In the genomic region with DNA sequence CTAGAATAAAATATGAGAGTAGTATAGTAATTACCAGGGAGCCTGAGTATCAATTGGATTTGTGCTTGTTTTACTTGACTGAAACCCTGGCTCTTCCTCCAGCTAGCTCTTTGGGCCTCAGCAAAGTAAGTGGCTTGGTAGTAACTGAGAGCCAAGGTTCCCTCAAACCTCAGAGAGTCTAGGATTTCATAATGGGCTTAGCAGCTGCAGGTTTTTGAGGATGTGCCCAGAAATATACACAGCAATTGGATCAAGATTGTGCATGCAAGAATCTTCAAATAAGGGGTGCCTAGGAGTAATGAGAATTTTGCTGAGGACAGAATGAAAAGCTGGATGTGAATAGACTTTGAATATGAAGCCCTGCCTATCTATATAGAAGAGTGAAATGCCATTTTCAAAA, we compare ENCODE assay signal across 22 mouse cellular contexts. TPM values are rescaled to one million over a fixed set of nuclear protein-coding genes. Genes with fewer than 3 reads are reported as not detected.
DNase-seq lines count a peak whose midpoint lies in the region; ATAC-seq and TF ChIP-seq lines count a peak whose summit lies in the region.
"Had no signal": no experiment of that assay in that cellular context is flagged by ENCODE, and none has a peak within 500 bp of the region (broad histone marks: within the 10 kb centered on the region; RNA-seq: fewer than 3 reads in every experiment).

No protein-coding gene starts in this region.

- DNase-seq in gastrocnemius, adult 18-20 months (ENCODE audit: low spot score) = peak; percentile 21
- no peak for DNase-seq in gastrocnemius, postnatal 4 days (ENCODE audit: low spot score in 2 of 2)
- DNase-seq in NIH3T3 (ENCODE audit: low read depth) (peak; percentile 42), adipocyte (ENCODE audit: low spot score) (peak; percentile 32)
- DNase-seq in limb, embryonic 14.5 days (ENCODE audit: low spot score) = peak; percentile 71
- no peak for DNase-seq in T-cell, adult 2 months (ENCODE audit: low spot score)
- DNase-seq in lung, postnatal 14 days = no peak
- DNase-seq: adrenal gland, postnatal 14 days; cerebellum, adult 2 months; cerebellum, postnatal 14 days; embryo, embryonic 11 days; gastrocnemius, adult 2 months; gastrocnemius, postnatal 25 days; heart, adult 18-20 months; heart, postnatal 14 days; kidney, adult 18-20 months had no signal

- TF ChIP-seq POLR2A in limb, embryonic 14.5 days (IDR thresholded peaks at IDR 0.05; ENCODE audit: borderline replicate concordance, extremely low read depth, insufficient read depth, insufficient read length) = no peak

- H3K4me3 ChIP-seq in limb, embryonic 14.5 days (replicated peaks; ENCODE audit: low read length) = no peak overlapping the region
- H3K4me3 ChIP-seq: embryonic facial prominence, embryonic 12.5 days; forebrain, embryonic 13.5 days; gastrocnemius, adult 2 months; heart, embryonic 15.5 days; hindbrain, embryonic 13.5 days; intestine, embryonic 15.5 days had no signal

- no peak overlapping the region for H3K9ac ChIP-seq in limb, embryonic 14.5 days (ENCODE audit: low read depth, low read length, severe bottlenecking)
- H3K9ac ChIP-seq: embryonic facial prominence, embryonic 12.5 days; forebrain, embryonic 13.5 days; heart, embryonic 15.5 days; hindbrain, embryonic 13.5 days; intestine, embryonic 15.5 days had no signal

- H3K27ac ChIP-seq in limb, embryonic 14.5 days (replicated peaks; ENCODE audit: low read depth, low read length) = peak overlapping the region; percentile 49; the same call in 1 of the 2 replicates
- H3K27ac ChIP-seq: embryonic facial prominence, embryonic 12.5 days; forebrain, embryonic 13.5 days; heart, embryonic 15.5 days; hindbrain, embryonic 13.5 days; intestine, embryonic 15.5 days had no signal

- H3K36me3 ChIP-seq in limb, embryonic 14.5 days (ENCODE audit: control insufficient read depth, insufficient read depth, low read length) = peaks cover 8% of the 10 kb centered on the region
- H3K36me3 ChIP-seq: intestine, embryonic 15.5 days had no signal

- H3K4me2 ChIP-seq in limb, embryonic 14.5 days (replicated peaks; ENCODE audit: low read depth, low read length, severe bottlenecking) = no peak overlapping the region
- H3K4me2 ChIP-seq: embryonic facial prominence, embryonic 12.5 days; forebrain, embryonic 13.5 days; heart, embryonic 11.5 days; heart, embryonic 15.5 days; hindbrain, embryonic 13.5 days; intestine, embryonic 15.5 days had no signal

- no peaks in the 10 kb centered on the region for H3K27me3 ChIP-seq in limb, embryonic 14.5 days (ENCODE audit: control insufficient read depth, insufficient read depth, low read length)
- H3K27me3 ChIP-seq: embryonic facial prominence, embryonic 12.5 days; forebrain, embryonic 13.5 days; heart, embryonic 15.5 days; hindbrain, embryonic 13.5 days; intestine, embryonic 15.5 days had no signal

- H3K4me1 ChIP-seq in limb, embryonic 14.5 days (ENCODE audit: control insufficient read depth, insufficient read depth, low read length) = no peaks in the 10 kb centered on the region
- H3K4me1 ChIP-seq: embryonic facial prominence, embryonic 12.5 days; forebrain, embryonic 13.5 days; intestine, embryonic 15.5 days had no signal

- no peaks in the 10 kb centered on the region for H3K9me3 ChIP-seq in limb, embryonic 14.5 days (ENCODE audit: control insufficient read depth, low read length)
- H3K9me3 ChIP-seq: embryonic facial prominence, embryonic 12.5 days; forebrain, embryonic 13.5 days; heart, embryonic 15.5 days; hindbrain, embryonic 13.5 days; intestine, embryonic 15.5 days had no signal

- ATAC-seq in limb, embryonic 14.5 days (ENCODE audit: low FRiP score, low read depth) = peak; percentile 77
- ATAC-seq: forebrain, embryonic 13.5 days; intestine, embryonic 15.5 days had no signal

RNA-seq across cellular contexts. Expression of a gene that starts 58.6 kb away (rescaled TPM):
- total RNA-seq in gastrocnemius, adult 18-20 months (2021) = 10 to 100 TPM; 17.9 to 21.4 TPM
- total RNA-seq in gastrocnemius, postnatal 4 days (2021) = 10 to 100 TPM; 29.7 to 32.1 TPM
- polyA plus RNA-seq in limb, embryonic 14.5 days (2012; rRNA removed) = 20.9 and 36.5 TPM in 2 replicates
- polyA plus RNA-seq in limb, embryonic 14.5 days (2014; fragmentation: Nextera tagmentation; extraction: Ambion mirVana) = 10.0 and 10.4 TPM in 2 replicates

Comparison
In these comparisons a context has a peak if more than half of its experiments do, and no peak if none do; other contexts are left out.
1. DNase-seq: peak in gastrocnemius, adult 18-20 months (single experiment), NIH3T3 (single experiment), adipocyte (single experiment) and limb, embryonic 14.5 days (single experiment); none in gastrocnemius, postnatal 4 days (0 of 2), T-cell, adult 2 months (single experiment) and lung, postnatal 14 days (single experiment).